Mouse (Mus musculus): Measurements from ENCODE around the gene Kctd17. TPM values are rescaled to one million over a fixed set of nuclear protein-coding genes. Genes with fewer than 3 reads are reported as not detected.

Gene Kctd17
- polyA plus RNA-seq, 1 experiment: 114 TPM

DNA sequence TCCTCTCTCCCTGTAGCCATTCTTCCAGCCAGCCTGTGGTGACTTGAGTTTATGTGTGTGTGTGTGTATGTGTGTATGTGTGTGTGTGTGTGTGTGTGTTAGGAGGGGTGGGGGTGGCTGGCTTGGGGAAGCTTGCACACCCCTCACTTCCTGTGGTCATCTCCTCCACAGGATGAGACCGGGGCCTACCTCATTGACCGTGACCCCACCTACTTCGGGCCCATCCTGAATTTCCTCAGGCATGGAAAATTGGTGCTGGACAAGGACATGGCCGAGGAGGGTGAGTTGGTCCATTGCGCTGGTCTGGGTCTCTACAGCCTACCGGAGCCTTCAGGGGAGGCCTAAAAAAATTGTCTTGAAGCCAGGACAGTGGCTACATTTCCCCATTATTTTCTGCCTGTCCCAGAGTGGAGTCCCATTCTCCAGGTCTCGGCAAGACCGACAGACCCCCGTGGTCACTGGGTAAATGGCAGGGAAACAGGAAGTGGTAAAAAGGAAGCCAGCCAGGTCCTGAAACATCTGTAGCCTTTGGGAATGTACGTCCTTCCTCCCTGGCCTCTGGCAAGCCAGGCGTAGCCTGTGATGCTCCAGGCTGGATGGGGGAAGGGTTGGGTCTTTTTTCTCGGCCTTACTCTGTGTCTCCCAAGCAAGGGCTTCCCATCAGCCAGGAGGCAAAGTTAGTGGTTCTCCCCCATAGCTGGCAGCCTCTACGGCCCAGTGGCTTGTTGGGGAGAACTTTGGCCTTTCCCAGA is 1.7 kb downstream of the Kctd17 start:
- no peak for TF ChIP-seq POLR2A (IDR thresholded peaks at IDR 0.05; ENCODE audit: borderline replicate concordance, extremely low read depth, low read depth, low read length)
- no peak for TF ChIP-seq CTCF (IDR thresholded peaks at IDR 0.05; ENCODE audit: insufficient read depth, low read length)
- WGBS: 64% methylated on average over 13 of the region's 13 CpGs
- no peak for DNase-seq
- Histone ChIP-seq H3K4me3 (replicated peaks; ENCODE audit: extremely low read depth, low read depth, low read length) (no peak overlapping the region), H3K4me1 (ENCODE audit: control insufficient read depth, insufficient read depth, low read length) (0 out of 2 replicates have a peak, but pooled peaks cover 2% of the 10 kb centered on the region)

- 89% methylated on average over 10 of the region's 10 CpGs for WGBS
- H3K4me3 ChIP-seq (replicated peaks; ENCODE audit: extremely low read depth, low read depth, low read length): no peak overlapping the region
- 0 out of 2 replicates have a peak, but pooled peaks cover 2% of the 10 kb centered on the region for H3K4me1 ChIP-seq (ENCODE audit: control insufficient read depth, insufficient read depth, low read length)
- DNase-seq: no peak
- TF ChIP-seq CTCF (IDR thresholded peaks at IDR 0.05; ENCODE audit: insufficient read depth, low read length): no peak
- no peak for TF ChIP-seq POLR2A (IDR thresholded peaks at IDR 0.05; ENCODE audit: borderline replicate concordance, extremely low read depth, low read depth, low read length)
Measured at GRCm38 (mm10) chr15:78430874-78431273, 2.5 kb downstream of the Kctd17 start.

DNA sequence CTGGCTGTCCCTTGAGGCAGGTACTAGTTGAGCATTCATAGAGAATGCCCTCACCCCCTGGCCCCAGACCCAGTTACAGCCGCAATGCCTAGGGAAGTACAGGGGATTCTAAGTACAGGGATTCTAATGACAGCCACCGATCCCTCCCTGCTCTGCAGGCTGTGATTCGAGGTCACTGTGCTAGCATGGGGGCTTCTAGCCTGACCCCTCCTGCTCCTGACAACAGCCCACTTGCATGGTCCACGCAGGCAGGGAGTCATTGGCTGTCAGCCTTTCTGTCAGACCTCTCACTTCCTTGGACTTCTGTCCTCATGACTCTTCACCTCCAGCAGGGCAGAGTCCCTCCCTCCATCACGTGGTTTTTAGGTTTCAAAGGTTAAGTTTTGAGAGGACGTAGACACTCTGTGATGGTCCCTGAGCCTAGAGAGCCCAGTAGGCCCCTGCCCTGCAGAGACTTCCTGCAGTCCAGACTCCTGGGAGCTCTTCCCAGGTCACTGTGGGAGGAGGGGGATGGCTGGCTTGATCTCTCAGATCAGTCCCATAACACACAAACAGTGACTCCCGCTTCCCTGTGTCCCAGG is 3.3 kb downstream of the Kctd17 start:
- TF ChIP-seq POLR2A (IDR thresholded peaks at IDR 0.05; ENCODE audit: borderline replicate concordance, extremely low read depth, low read depth, low read length): no peak
- TF ChIP-seq CTCF (IDR thresholded peaks at IDR 0.05; ENCODE audit: insufficient read depth, low read length): no peak
- 72% methylated on average over 7 of the region's 7 CpGs for WGBS
- no peak for DNase-seq

DNA sequence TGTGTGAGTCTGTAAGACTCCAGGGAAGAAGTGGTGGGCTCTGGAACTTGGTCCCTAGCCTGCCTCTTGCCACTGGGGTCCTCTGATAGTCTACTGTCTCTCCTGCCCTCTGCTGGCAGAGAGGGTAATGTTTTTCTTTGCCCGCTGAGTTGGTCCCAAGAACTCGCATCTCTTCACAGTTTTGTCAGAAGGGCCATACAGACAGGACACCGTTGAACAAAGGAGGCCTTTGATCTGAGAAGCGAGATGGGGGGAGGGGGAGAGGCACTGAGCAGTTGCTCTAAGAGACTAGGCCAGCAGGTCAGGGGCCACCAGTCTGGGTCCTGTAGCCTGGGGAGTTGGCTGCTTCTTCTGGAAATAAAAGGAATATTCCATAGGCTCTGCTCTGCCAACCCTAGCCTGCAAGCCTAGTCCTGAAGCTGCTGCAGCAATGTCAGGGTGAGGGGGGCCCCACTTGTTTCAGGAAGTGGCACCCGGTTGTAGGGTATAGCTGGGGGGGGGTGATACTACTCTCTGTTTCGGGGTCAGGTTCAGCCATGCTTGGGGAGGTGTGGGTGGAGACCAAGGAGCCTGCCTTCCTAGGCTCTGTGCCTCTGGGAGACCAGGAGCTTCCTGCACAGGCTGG is 6.6 kb downstream of the Kctd17 start:
- WGBS: 47% methylated on average over 6 of the region's 6 CpGs

More for the DNA sequence above, 3.3 kb downstream of the Kctd17 start:
- Histone ChIP-seq H3K4me1 (ENCODE audit: control insufficient read depth, insufficient read depth, low read length) (0 out of 2 replicates have a peak, but pooled peaks cover 2% of the 10 kb centered on the region), H3K4me3 (replicated peaks; ENCODE audit: extremely low read depth, low read depth, low read length) (no peak overlapping the region)

GRCm38 (mm10) chr15:78435681-78436080 is 7.3 kb downstream of the Kctd17 start:
- TF ChIP-seq CTCF (IDR thresholded peaks at IDR 0.05; ENCODE audit: insufficient read depth, low read length) (no peak), POLR2A (IDR thresholded peaks at IDR 0.05; ENCODE audit: borderline replicate concordance, extremely low read depth, low read depth, low read length) (no peak)
- no peak for DNase-seq
- Histone ChIP-seq H3K4me3 (replicated peaks; ENCODE audit: extremely low read depth, low read depth, low read length) (no peak overlapping the region), H3K4me1 (ENCODE audit: control insufficient read depth, insufficient read depth, low read length) (peaks cover 3% of the 10 kb centered on the region; the same call in 1 of the 2 replicates)
- 88% methylated on average over 11 of the region's 11 CpGs for WGBS

More for the DNA sequence above, 6.6 kb downstream of the Kctd17 start:
- no peak for DNase-seq
- Histone ChIP-seq H3K4me3 (replicated peaks; ENCODE audit: extremely low read depth, low read depth, low read length) (no peak overlapping the region), H3K4me1 (ENCODE audit: control insufficient read depth, insufficient read depth, low read length) (peaks cover 3% of the 10 kb centered on the region; the same call in 1 of the 2 replicates)
- TF ChIP-seq POLR2A (IDR thresholded peaks at IDR 0.05; ENCODE audit: borderline replicate concordance, extremely low read depth, low read depth, low read length) (no peak), CTCF (IDR thresholded peaks at IDR 0.05; ENCODE audit: insufficient read depth, low read length) (peak; percentile 47)

- DNase-seq: peak; percentile 69
- H3K4me1 ChIP-seq (ENCODE audit: control insufficient read depth, insufficient read depth, low read length): peaks cover 3% of the 10 kb centered on the region; the same call in 1 of the 2 replicates
- H3K4me3 ChIP-seq (replicated peaks; ENCODE audit: extremely low read depth, low read depth, low read length): no peak overlapping the region
- 31% methylated on average over 31 of the region's 32 CpGs for WGBS
- TF ChIP-seq CTCF (IDR thresholded peaks at IDR 0.05; ENCODE audit: insufficient read depth, low read length) (no peak), POLR2A (IDR thresholded peaks at IDR 0.05; ENCODE audit: borderline replicate concordance, extremely low read depth, low read depth, low read length) (no peak)
Measured at GRCm38 (mm10) chr15:78436380-78437192, 8.2 kb downstream of the Kctd17 start.

DNA sequence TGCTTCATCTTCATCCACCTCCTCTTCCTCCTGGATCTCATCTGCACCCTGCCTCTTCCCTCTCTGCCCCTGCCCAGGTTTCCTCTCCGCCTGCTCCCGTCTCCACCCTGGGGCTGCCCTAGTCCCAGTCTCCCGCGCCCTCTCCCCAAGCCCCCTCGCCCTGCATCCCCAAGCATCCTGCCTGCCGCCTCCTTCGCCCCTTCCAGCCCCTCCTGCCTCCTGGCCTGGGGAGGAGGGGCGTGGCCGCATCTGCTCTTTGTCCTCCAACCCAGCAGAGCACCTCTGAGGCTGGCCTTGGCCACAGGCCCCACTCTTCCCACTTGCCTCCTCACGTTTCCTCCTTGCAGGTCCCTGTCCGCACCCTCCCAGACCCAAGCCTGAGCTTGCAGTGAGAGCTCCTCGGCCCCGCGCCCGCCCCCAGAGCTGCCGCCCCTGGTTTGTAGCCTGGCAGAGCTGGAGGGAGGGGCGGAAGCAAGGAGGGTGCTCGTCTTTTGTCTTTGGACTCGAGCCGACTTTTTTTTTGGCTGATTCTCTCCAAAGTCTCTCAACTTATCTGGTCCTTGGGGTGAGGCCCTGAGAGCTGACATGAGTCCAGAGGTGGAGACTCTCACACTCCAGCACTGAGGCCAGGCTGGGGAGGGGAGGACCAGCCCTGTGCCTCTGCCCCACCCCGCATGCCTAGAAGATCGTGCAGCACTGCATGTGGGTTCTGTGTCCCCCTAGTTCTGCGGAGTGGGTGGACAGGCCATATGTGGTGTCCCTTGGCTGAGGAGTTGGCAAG is 9.1 kb downstream of the Kctd17 start:
- WGBS: 43% methylated on average over 23 of the region's 23 CpGs
- Histone ChIP-seq H3K4me1 (ENCODE audit: control insufficient read depth, insufficient read depth, low read length) (peaks cover 3% of the 10 kb centered on the region; the same call in 1 of the 2 replicates), H3K4me3 (replicated peaks; ENCODE audit: extremely low read depth, low read depth, low read length) (no peak overlapping the region)
- no peak for DNase-seq
- TF ChIP-seq CTCF (IDR thresholded peaks at IDR 0.05; ENCODE audit: insufficient read depth, low read length) (no peak), POLR2A (IDR thresholded peaks at IDR 0.05; ENCODE audit: borderline replicate concordance, extremely low read depth, low read depth, low read length) (no peak)

GRCm38 (mm10) chr15:78438018-78438394 is 9.6 kb downstream of the Kctd17 start:
- no peak for DNase-seq
- no peak overlapping the region for H3K4me3 ChIP-seq (replicated peaks; ENCODE audit: extremely low read depth, low read depth, low read length)
- H3K4me1 ChIP-seq (ENCODE audit: control insufficient read depth, insufficient read depth, low read length): peaks cover 3% of the 10 kb centered on the region; the same call in 1 of the 2 replicates
- 66% methylated on average over 4 of the region's 4 CpGs for WGBS
- TF ChIP-seq POLR2A (IDR thresholded peaks at IDR 0.05; ENCODE audit: borderline replicate concordance, extremely low read depth, low read depth, low read length) (no peak), CTCF (IDR thresholded peaks at IDR 0.05; ENCODE audit: insufficient read depth, low read length) (no peak)

All from lung, adult 2 months (tissue).